Mouse (Mus musculus) stomach, embryonic 15.5 days (tissue): Measurements from ENCODE around the gene Rasgrp1. TPM values are rescaled to one million over a fixed set of nuclear protein-coding genes. Genes with fewer than 3 reads are reported as not detected.

ENCODE experiments used
- ATAC-seq: fragments of 200-750 bp; cut with Nextera tagmentation; 2 replicates; pipeline ENCODE4 v1.8.0; 2017; ENCODE audit warnings: low read depth, moderate number of reproducible peaks, moderate TSS enrichment; ENCODE audit not compliant: insufficient read depth, low FRiP score
- H3K27ac ChIP-seq: fragments of 300-500 bp; sonication (generic); 2 replicates; pipeline ENCODE4 v1.5.1; 2015; ENCODE audit warnings: mild to moderate bottlenecking, inconsistent platforms
- H3K27me3 ChIP-seq: fragments of 300-500 bp; sonication (generic); replicated peaks from 2 replicates; pipeline ENCODE4 v1.6.1; 2015; ENCODE audit warnings: inconsistent platforms
- H3K36me3 ChIP-seq: fragments of 300-500 bp; sonication (generic); 2 replicates; pipeline ENCODE4 v1.6.1; 2015; ENCODE audit warnings: inconsistent platforms
- H3K4me1 ChIP-seq: fragments of 300-500 bp; sonication (generic); 2 replicates; pipeline ENCODE4 v1.6.1; 2015; ENCODE audit warnings: inconsistent platforms
- H3K4me2 ChIP-seq: fragments of 300-500 bp; sonication (generic); 2 replicates; pipeline ENCODE4 v1.6.1; 2015; ENCODE audit warnings: mild to moderate bottlenecking, inconsistent platforms
- H3K4me3 ChIP-seq: fragments of 300-500 bp; sonication (generic); replicated peaks from 2 replicates; pipeline ENCODE4 v1.5.1; 2015; ENCODE audit warnings: inconsistent platforms
- H3K9ac ChIP-seq: fragments of 300-500 bp; sonication (generic); 2 replicates; pipeline ENCODE4 v1.6.1; 2015; ENCODE audit warnings: inconsistent platforms
- H3K9me3 ChIP-seq: fragments of 300-500 bp; sonication (generic); 2 replicates; pipeline ENCODE4 v1.6.1; 2016; ENCODE audit warnings: inconsistent platforms
- WGBS: fragments of 180-500 bp; shearing (Covaris S2); methylation state at CpG from one replicate; pipeline ENCODE4 v1.1.7; 2015; 5-methylcytosine and 5-hydroxymethylcytosine counted together
- polyA plus RNA-seq: library from polyadenylated mRNA; unstranded; fragments of >200 nt; fragmentation: Nextera tagmentation; extraction: Ambion mirVana; gene quantifications from 2 replicates; pipeline ENCODE4 v1.2.1, GENCODE M21; 2015

The Rasgrp1 gene
- polyA plus RNA-seq, 1 experiment from 2014 or later: 1.5 TPM

GRCm38 (mm10) chr2:117299596-117300448, 43.0 kb downstream of the Rasgrp1 start:
- no peak overlapping the region for H3K9ac ChIP-seq
- no peaks in the 10 kb centered on the region for H3K9me3 ChIP-seq
- H3K27ac ChIP-seq: no peak overlapping the region
- no peaks in the 10 kb centered on the region for H3K4me1 ChIP-seq
- 82% methylated on average over 16 of the region's 16 CpGs for WGBS
- no peak overlapping the region for H3K4me2 ChIP-seq
- ATAC-seq: no peak
- H3K36me3 ChIP-seq: no peaks in the 10 kb centered on the region
- no peaks in the 10 kb centered on the region for H3K27me3 ChIP-seq
- H3K4me3 ChIP-seq: no peak overlapping the region

GRCm38 (mm10) chr2:117288291-117288690, 54.5 kb downstream of the Rasgrp1 start:
- Histone ChIP-seq H3K27ac (no peak overlapping the region), H3K9ac (no peak overlapping the region), H3K4me2 (no peak overlapping the region), H3K36me3 (no peaks in the 10 kb centered on the region), H3K4me1 (no peaks in the 10 kb centered on the region), H3K4me3 (no peak overlapping the region), H3K27me3 (no peaks in the 10 kb centered on the region), H3K9me3 (no peaks in the 10 kb centered on the region)
- no peak for ATAC-seq
- 87% methylated on average over 7 of the region's 7 CpGs for WGBS

GRCm38 (mm10) chr2:117263786-117264408, 78.9 kb downstream of the Rasgrp1 start:
- Histone ChIP-seq H3K9me3 (no peaks in the 10 kb centered on the region), H3K36me3 (peaks cover 26% of the 10 kb centered on the region; the same call in 1 of the 2 replicates), H3K9ac (no peak overlapping the region), H3K27ac (no peak overlapping the region), H3K27me3 (no peaks in the 10 kb centered on the region), H3K4me2 (no peak overlapping the region), H3K4me3 (no peak overlapping the region), H3K4me1 (no peaks in the 10 kb centered on the region)
- no peak for ATAC-seq
- WGBS: 72% methylated on average over 11 of the region's 11 CpGs

- H3K4me3 ChIP-seq: no peak overlapping the region
- no peak overlapping the region for H3K27ac ChIP-seq
- H3K27me3 ChIP-seq: no peaks in the 10 kb centered on the region
- no peak for ATAC-seq
- H3K9me3 ChIP-seq: no peaks in the 10 kb centered on the region
- H3K4me1 ChIP-seq: no peaks in the 10 kb centered on the region
- 91% methylated on average over 5 of the region's 5 CpGs for WGBS
- no peak overlapping the region for H3K9ac ChIP-seq
- H3K4me2 ChIP-seq: no peak overlapping the region
- peaks cover 17% of the 10 kb centered on the region; the same call in 1 of the 2 replicates for H3K36me3 ChIP-seq
Observed at GRCm38 (mm10) chr2:117262184-117262583, 80.6 kb downstream of the Rasgrp1 start.

- peaks cover 3% of the 10 kb centered on the region; the same call in 1 of the 2 replicates for H3K36me3 ChIP-seq
- H3K27ac ChIP-seq: no peak overlapping the region
- H3K4me3 ChIP-seq: no peak overlapping the region
- H3K4me1 ChIP-seq: no peaks in the 10 kb centered on the region
- ATAC-seq: no peak
- 80% methylated on average over 1 of the region's 1 CpGs for WGBS
- no peak overlapping the region for H3K4me2 ChIP-seq
- no peaks in the 10 kb centered on the region for H3K27me3 ChIP-seq
- H3K9ac ChIP-seq: no peak overlapping the region
- H3K9me3 ChIP-seq: no peaks in the 10 kb centered on the region
Observed at GRCm38 (mm10) chr2:117257617-117258016, 85.2 kb downstream of the Rasgrp1 start.

GRCm38 (mm10) chr2:117255415-117255814, 87.4 kb downstream of the Rasgrp1 start:
- Histone ChIP-seq H3K9ac (no peak overlapping the region), H3K4me3 (no peak overlapping the region), H3K9me3 (no peaks in the 10 kb centered on the region), H3K36me3 (no peaks in the 10 kb centered on the region; the same call in 1 of the 2 replicates), H3K4me2 (no peak overlapping the region), H3K4me1 (peaks cover under 1% of the 10 kb centered on the region; the same call in 1 of the 2 replicates), H3K27me3 (no peaks in the 10 kb centered on the region), H3K27ac (no peak overlapping the region)
- no peak for ATAC-seq
- 82% methylated on average over 2 of the region's 2 CpGs for WGBS

- Histone ChIP-seq H3K4me2 (peak overlapping the region; percentile 71), H3K27ac (peak overlapping the region; percentile 85), H3K4me1 (peaks cover 3% of the 10 kb centered on the region; the same call in 1 of the 2 replicates), H3K9me3 (no peaks in the 10 kb centered on the region), H3K27me3 (no peaks in the 10 kb centered on the region), H3K4me3 (peak overlapping the region; percentile 90), H3K36me3 (no peaks in the 10 kb centered on the region), H3K9ac (peak overlapping the region; percentile 88)
- 0% methylated on average over 23 of the region's 24 CpGs for WGBS
- peak; percentile 56; the same call in 1 of the 2 replicates for ATAC-seq
Observed at GRCm38 (mm10) chr2:117250001-117250510, 92.7 kb downstream of the Rasgrp1 start.

- WGBS: 0% methylated on average over 29 of the region's 33 CpGs
- ATAC-seq: peak; percentile 91
Observed at GRCm38 (mm10) chr2:117249255-117250000, 93.4 kb downstream of the Rasgrp1 start, which contains the start of gene Fam98b. Gene Fam98b (plus strand): TSS chr2:117249739.

GRCm38 (mm10) chr2:117241953-117242352, 100.8 kb downstream of the Rasgrp1 start:
- no peak overlapping the region for H3K4me3 ChIP-seq
- H3K36me3 ChIP-seq: no peaks in the 10 kb centered on the region
- H3K4me1 ChIP-seq: no peaks in the 10 kb centered on the region
- no peak overlapping the region for H3K4me2 ChIP-seq
- H3K9me3 ChIP-seq: no peaks in the 10 kb centered on the region
- no peak for ATAC-seq
- 77% methylated on average over 4 of the region's 4 CpGs for WGBS
- H3K27me3 ChIP-seq: no peaks in the 10 kb centered on the region; the same call in 1 of the 2 replicates
- H3K27ac ChIP-seq: no peak overlapping the region
- H3K9ac ChIP-seq: no peak overlapping the region

More at GRCm38 (mm10) chr2:117249255-117250000, 93.4 kb downstream of the Rasgrp1 start, which contains the start of gene Fam98b:
- Histone ChIP-seq H3K36me3 (no peaks in the 10 kb centered on the region), H3K4me1 (peaks cover 3% of the 10 kb centered on the region; the same call in 1 of the 2 replicates), H3K27ac (peak within 1 kb of the TSS; percentile 85), H3K27me3 (no peaks in the 10 kb centered on the region), H3K9me3 (no peaks in the 10 kb centered on the region), H3K9ac (peak within 1 kb of the TSS; percentile 88), H3K4me3 (peak within 1 kb of the TSS; percentile 90), H3K4me2 (peak within 1 kb of the TSS; percentile 71)

GRCm38 (mm10) chr2:117231257-117231656, 111.5 kb downstream of the Rasgrp1 start:
- Histone ChIP-seq H3K9me3 (no peaks in the 10 kb centered on the region), H3K36me3 (no peaks in the 10 kb centered on the region), H3K27me3 (no peaks in the 10 kb centered on the region; the same call in 1 of the 2 replicates), H3K4me2 (no peak overlapping the region), H3K4me1 (peaks cover 6% of the 10 kb centered on the region; the same call in 1 of the 2 replicates), H3K27ac (no peak overlapping the region), H3K4me3 (no peak overlapping the region), H3K9ac (no peak overlapping the region)
- WGBS: 7% methylated on average over 13 of the region's 13 CpGs
- ATAC-seq: 0 out of 2 replicates have a peak, but pooled peaks have one; percentile 65

GRCm38 (mm10) chr2:117230261-117230660, 112.5 kb downstream of the Rasgrp1 start:
- Histone ChIP-seq H3K9ac (no peak overlapping the region), H3K9me3 (no peaks in the 10 kb centered on the region), H3K4me3 (no peak overlapping the region), H3K36me3 (no peaks in the 10 kb centered on the region), H3K4me2 (no peak overlapping the region), H3K27me3 (no peaks in the 10 kb centered on the region; the same call in 1 of the 2 replicates), H3K4me1 (peaks cover 6% of the 10 kb centered on the region; the same call in 1 of the 2 replicates), H3K27ac (no peak overlapping the region)
- ATAC-seq: no peak
- WGBS: 78% methylated on average over 7 of the region's 7 CpGs
